Mouse (Mus musculus): Measurements from ENCODE around the gene Wee1.
"Not testable (repeated sequence)": the region's sequence is repeated elsewhere in the genome, so short reads cannot be mapped to it uniquely, and the experiment has no call there.

Gene Wee1

GRCm38 (mm10) chr7:110121516-110122288 is at the start of gene Wee1:
Gene Wee1, plus strand, starts transcription at chr7:110122046.
- DNase-seq (ENCODE audit: low spot score in 2 of 2) = peak; percentile 99 to 100

- no peak for DNase-seq (ENCODE audit: low spot score in 2 of 2)
Measured at GRCm38 (mm10) chr7:110078168-110078567, 43.7 kb upstream of the Wee1 start.

- DNase-seq (ENCODE audit: low spot score in 2 of 2) = peak in 1 of 2 experiments; percentile 62
Measured at GRCm38 (mm10) chr7:110083386-110084165, 38.3 kb upstream of the Wee1 start.

GRCm38 (mm10) chr7:110085217-110085616 is 36.6 kb upstream of the Wee1 start:
- DNase-seq (ENCODE audit: low spot score in 2 of 2) = no peak

- DNase-seq (ENCODE audit: low spot score in 2 of 2) = no peak
Measured at GRCm38 (mm10) chr7:110087914-110088313, 33.9 kb upstream of the Wee1 start.

- DNase-seq (ENCODE audit: low spot score in 2 of 2) = no peak
Measured at GRCm38 (mm10) chr7:110091670-110092069, 30.2 kb upstream of the Wee1 start.

- no peak for DNase-seq (ENCODE audit: low spot score in 2 of 2)
Measured at GRCm38 (mm10) chr7:110096332-110096731, 25.5 kb upstream of the Wee1 start.

- no peak for DNase-seq (ENCODE audit: low spot score in 2 of 2)
Measured at GRCm38 (mm10) chr7:110097106-110097793, 24.6 kb upstream of the Wee1 start.

- no peak for DNase-seq (ENCODE audit: low spot score in 2 of 2)
Measured at GRCm38 (mm10) chr7:110100854-110101253, 21.0 kb upstream of the Wee1 start.

- no peak for DNase-seq (ENCODE audit: low spot score in 2 of 2)
Measured at GRCm38 (mm10) chr7:110101266-110101665, 20.6 kb upstream of the Wee1 start.

- no peak for DNase-seq (ENCODE audit: low spot score in 2 of 2)
Measured at GRCm38 (mm10) chr7:110105041-110105440, 16.8 kb upstream of the Wee1 start.

- no peak for DNase-seq (ENCODE audit: low spot score in 2 of 2)
Measured at GRCm38 (mm10) chr7:110106633-110107032, 15.2 kb upstream of the Wee1 start.

- not testable (repeated sequence) for DNase-seq (ENCODE audit: low spot score in 2 of 2)
Measured at GRCm38 (mm10) chr7:110108524-110108923, 13.3 kb upstream of the Wee1 start.

GRCm38 (mm10) chr7:110108967-110109610 is 12.8 kb upstream of the Wee1 start:
- peak; percentile 72 to 85 for DNase-seq (ENCODE audit: low spot score in 2 of 2)

GRCm38 (mm10) chr7:110110061-110110656 is 11.7 kb upstream of the Wee1 start:
- no peak for DNase-seq (ENCODE audit: low spot score in 2 of 2)

GRCm38 (mm10) chr7:110114699-110115098 is 7.1 kb upstream of the Wee1 start:
- DNase-seq (ENCODE audit: low spot score in 2 of 2) = no peak

GRCm38 (mm10) chr7:110116731-110117291 is 5.0 kb upstream of the Wee1 start:
- no peak for DNase-seq (ENCODE audit: low spot score in 2 of 2)

- no peak for DNase-seq (ENCODE audit: low spot score in 2 of 2)
Measured at GRCm38 (mm10) chr7:110118448-110118847, 3.4 kb upstream of the Wee1 start.

GRCm38 (mm10) chr7:110120157-110120784 is 1.6 kb upstream of the Wee1 start:
- DNase-seq (ENCODE audit: low spot score in 2 of 2) = no peak

GRCm38 (mm10) chr7:110121162-110121515 is 707 bp upstream of the Wee1 start:
- DNase-seq (ENCODE audit: low spot score in 2 of 2) = no peak

GRCm38 (mm10) chr7:110122289-110122564 is 381 bp downstream of the Wee1 start:
- peak in 1 of 2 experiments; percentile 64 for DNase-seq (ENCODE audit: low spot score in 2 of 2)

All from urinary bladder, postnatal 4 days (tissue).